Mouse (Mus musculus): ENCODE results near the gene Mlst8. TPM values are rescaled to one million over a fixed set of nuclear protein-coding genes. Genes with fewer than 3 reads are reported as not detected.

Gene Mlst8
- 38.6 and 41.4 TPM in 2 replicates for polyA plus RNA-seq (2015; fragmentation: Nextera tagmentation; extraction: Ambion mirVana)

DNA sequence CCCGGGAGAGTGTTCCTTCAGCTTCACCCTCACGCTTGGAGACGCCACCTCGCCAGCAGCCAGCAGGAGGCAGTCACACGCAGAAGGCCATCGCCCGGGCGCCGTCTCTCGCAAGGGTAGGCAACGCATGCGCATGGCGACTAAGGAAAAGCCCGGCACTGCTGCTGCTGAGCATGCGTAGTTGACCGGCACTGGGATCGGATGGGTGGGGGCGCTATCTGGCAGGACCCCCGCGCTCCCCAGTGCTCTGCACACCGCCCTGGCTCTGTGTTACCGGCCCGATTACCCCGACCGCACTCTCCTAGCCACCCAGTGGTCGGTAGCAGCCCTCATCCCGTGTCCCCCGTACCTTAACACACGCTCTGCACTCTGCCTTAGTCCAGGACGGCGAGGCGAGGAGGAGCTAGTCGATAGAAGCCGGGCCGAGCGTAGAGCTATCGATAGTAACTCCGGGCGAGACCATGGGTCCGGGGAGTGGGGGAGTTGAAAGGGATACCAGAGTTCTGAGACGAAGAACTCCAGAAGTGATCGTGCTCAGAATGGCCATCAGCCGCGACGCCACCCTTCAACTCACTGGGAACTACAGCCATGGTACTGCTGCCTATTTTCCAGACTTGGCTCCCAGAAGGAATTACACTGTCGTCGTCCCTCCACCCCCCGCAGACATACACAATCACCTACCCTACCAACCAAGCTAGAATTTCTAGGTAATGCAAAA lies at the start of gene Mlst8:
Mlst8 (minus strand) TSS at position 416 of the 718 bp plus-strand sequence.
- WGBS: under 1% methylated on average over 48 of the region's 48 CpGs

DNA sequence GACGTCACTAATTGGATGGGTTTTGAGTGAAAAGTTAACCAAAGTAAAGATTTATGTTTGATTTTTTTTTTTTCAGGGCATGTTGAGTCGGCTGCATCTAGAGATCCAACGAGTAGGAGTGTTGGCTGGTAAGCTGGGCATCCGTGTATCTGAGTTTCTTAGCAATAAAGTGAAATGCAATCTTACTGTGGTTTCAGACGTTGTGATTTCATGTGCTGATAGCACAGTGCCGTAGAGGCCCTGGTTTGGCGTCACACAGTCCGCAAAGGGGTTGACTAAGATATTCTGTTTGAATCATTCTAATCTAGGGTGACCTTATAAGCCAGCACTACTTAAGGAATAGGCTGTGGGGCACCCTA lies 49.7 kb upstream of the Mlst8 start:
- Histone ChIP-seq H3K4me1 (replicated peaks) (peaks cover 66% of the 10 kb centered on the region), H3K4me2 (replicated peaks) (peak overlapping the region; percentile 88), H3K9ac (replicated peaks) (peak overlapping the region; percentile 80), H3K27ac (peak overlapping the region; percentile 86), H3K9me3 (no peaks in the 10 kb centered on the region), H3K36me3 (peaks cover 17% of the 10 kb centered on the region), H3K27me3 (no peaks in the 10 kb centered on the region), H3K4me3 (replicated peaks) (peak overlapping the region; percentile 76)
- under 1% methylated on average over 8 of the region's 8 CpGs for WGBS
- ATAC-seq: no peak

More for the DNA sequence above, at the start of gene Mlst8:
- peak within 1 kb of the TSS; percentile 74 for H3K4me3 ChIP-seq (replicated peaks)
- peak within 1 kb of the TSS; percentile 97 for H3K27ac ChIP-seq
- peak; percentile 93 for ATAC-seq
- no peaks in the 10 kb centered on the region for H3K27me3 ChIP-seq
- peaks cover 19% of the 10 kb centered on the region for H3K4me1 ChIP-seq (replicated peaks)
- peak within 1 kb of the TSS; percentile 59 for H3K4me2 ChIP-seq (replicated peaks)
- H3K9me3 ChIP-seq: no peaks in the 10 kb centered on the region
- H3K36me3 ChIP-seq: peaks cover 36% of the 10 kb centered on the region
- H3K9ac ChIP-seq (replicated peaks): peak within 1 kb of the TSS; percentile 83

DNA sequence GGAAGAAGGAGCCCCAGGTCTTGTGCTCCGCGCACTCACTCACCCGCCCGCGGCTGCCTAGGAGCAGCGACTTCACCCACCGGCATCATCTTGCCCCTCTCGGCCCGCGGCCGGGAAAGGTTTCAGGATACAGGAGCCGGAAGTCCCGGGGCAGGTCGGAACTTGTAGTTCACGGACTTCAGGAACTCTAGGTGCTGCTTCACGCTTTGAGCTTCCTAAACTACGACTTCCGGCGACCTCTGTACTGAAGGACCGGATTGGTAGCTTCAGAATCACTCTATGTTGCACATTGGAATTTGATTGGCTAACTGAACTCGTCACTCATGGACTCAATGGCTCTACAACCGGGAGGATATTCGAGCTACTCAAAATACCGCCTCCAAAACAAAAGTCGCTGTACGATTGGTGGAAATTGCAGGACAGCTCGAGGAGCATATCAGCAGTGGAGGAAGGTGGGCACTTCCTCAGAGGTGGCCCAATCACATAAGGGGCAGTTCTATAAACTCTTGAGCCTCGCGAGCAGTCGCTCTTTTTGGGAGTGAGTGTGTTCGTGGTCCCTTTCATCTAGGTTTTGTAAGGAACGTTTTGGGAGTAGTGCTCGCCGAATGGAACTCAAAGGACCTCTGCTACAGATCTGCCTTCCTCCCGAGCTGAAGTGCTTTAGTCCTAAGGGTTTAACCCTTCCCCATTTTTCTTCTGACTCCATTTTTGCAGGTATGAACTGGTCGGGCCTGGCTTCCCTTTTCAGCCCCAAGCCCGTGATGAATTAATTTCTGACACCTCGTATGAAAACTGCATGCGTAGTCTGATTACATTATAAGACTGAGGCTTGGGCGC lies 49.1 kb upstream of the Mlst8 start, which contains the start of gene Traf7:
Traf7 (minus strand) TSS at position 216 of the 837 bp plus-strand sequence.
- Histone ChIP-seq H3K9ac (replicated peaks) (peak within 1 kb of the TSS; percentile 88), H3K36me3 (peaks cover 17% of the 10 kb centered on the region), H3K4me3 (replicated peaks) (peak within 1 kb of the TSS; percentile 76), H3K27ac (peak within 1 kb of the TSS; percentile 86), H3K4me2 (replicated peaks) (peak within 1 kb of the TSS; percentile 88), H3K9me3 (no peaks in the 10 kb centered on the region), H3K27me3 (no peaks in the 10 kb centered on the region), H3K4me1 (replicated peaks) (peaks cover 60% of the 10 kb centered on the region)
- peak; percentile 98 for ATAC-seq
- WGBS: under 1% methylated on average over 40 of the region's 40 CpGs

GRCm38 (mm10) chr17:24527315-24527714 lies 48.4 kb upstream of the Mlst8 start:
- Histone ChIP-seq H3K4me2 (replicated peaks) (peak overlapping the region; percentile 76), H3K36me3 (peaks cover 17% of the 10 kb centered on the region), H3K27me3 (no peaks in the 10 kb centered on the region), H3K27ac (peak overlapping the region; percentile 76), H3K4me3 (replicated peaks) (peak overlapping the region; percentile 76), H3K9ac (replicated peaks) (peak overlapping the region; percentile 88), H3K9me3 (no peaks in the 10 kb centered on the region), H3K4me1 (replicated peaks) (peaks cover 53% of the 10 kb centered on the region)
- 0% methylated on average over 19 of the region's 19 CpGs for WGBS
- no peak for ATAC-seq

DNA sequence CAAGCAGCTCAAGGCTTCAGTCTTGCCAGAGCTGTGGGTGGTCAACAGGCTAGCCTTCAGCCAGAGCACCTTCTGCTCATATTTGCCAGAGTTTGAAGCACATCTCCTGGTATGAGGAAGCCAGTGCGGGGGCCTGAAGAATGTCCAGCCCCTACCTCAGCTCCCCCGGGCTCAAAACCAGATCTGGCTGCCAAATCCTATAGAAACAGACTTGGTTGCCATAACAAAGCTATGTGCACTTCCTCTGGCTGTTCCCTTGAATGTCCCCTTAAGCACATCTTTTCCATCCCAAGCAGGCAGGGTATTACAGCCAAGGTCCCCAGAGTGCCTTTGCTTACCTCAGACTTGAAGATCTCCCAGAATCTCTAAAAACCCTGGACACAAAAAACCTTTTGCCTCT lies 45.9 kb upstream of the Mlst8 start:
- no peaks in the 10 kb centered on the region for H3K27me3 ChIP-seq
- no peaks in the 10 kb centered on the region for H3K9me3 ChIP-seq
- no peak overlapping the region for H3K27ac ChIP-seq
- 78% methylated on average over 2 of the region's 2 CpGs for WGBS
- no peak overlapping the region for H3K4me2 ChIP-seq (replicated peaks)
- no peak overlapping the region for H3K9ac ChIP-seq (replicated peaks)
- ATAC-seq: no peak
- H3K4me3 ChIP-seq (replicated peaks): no peak overlapping the region
- peaks cover 6% of the 10 kb centered on the region; the same call in 1 of the 2 replicates for H3K36me3 ChIP-seq
- H3K4me1 ChIP-seq (replicated peaks): peaks cover 28% of the 10 kb centered on the region

GRCm38 (mm10) chr17:24520450-24520849 lies 41.6 kb upstream of the Mlst8 start:
- H3K36me3 ChIP-seq: peaks cover 43% of the 10 kb centered on the region
- no peak overlapping the region for H3K9ac ChIP-seq (replicated peaks)
- H3K4me2 ChIP-seq (replicated peaks): no peak overlapping the region
- 94% methylated on average over 4 of the region's 4 CpGs for WGBS
- H3K4me3 ChIP-seq (replicated peaks): no peak overlapping the region
- no peak for ATAC-seq
- H3K9me3 ChIP-seq: no peaks in the 10 kb centered on the region
- no peaks in the 10 kb centered on the region; the same call in 1 of the 2 replicates for H3K4me1 ChIP-seq (replicated peaks)
- H3K27me3 ChIP-seq: no peaks in the 10 kb centered on the region
- no peak overlapping the region for H3K27ac ChIP-seq

DNA sequence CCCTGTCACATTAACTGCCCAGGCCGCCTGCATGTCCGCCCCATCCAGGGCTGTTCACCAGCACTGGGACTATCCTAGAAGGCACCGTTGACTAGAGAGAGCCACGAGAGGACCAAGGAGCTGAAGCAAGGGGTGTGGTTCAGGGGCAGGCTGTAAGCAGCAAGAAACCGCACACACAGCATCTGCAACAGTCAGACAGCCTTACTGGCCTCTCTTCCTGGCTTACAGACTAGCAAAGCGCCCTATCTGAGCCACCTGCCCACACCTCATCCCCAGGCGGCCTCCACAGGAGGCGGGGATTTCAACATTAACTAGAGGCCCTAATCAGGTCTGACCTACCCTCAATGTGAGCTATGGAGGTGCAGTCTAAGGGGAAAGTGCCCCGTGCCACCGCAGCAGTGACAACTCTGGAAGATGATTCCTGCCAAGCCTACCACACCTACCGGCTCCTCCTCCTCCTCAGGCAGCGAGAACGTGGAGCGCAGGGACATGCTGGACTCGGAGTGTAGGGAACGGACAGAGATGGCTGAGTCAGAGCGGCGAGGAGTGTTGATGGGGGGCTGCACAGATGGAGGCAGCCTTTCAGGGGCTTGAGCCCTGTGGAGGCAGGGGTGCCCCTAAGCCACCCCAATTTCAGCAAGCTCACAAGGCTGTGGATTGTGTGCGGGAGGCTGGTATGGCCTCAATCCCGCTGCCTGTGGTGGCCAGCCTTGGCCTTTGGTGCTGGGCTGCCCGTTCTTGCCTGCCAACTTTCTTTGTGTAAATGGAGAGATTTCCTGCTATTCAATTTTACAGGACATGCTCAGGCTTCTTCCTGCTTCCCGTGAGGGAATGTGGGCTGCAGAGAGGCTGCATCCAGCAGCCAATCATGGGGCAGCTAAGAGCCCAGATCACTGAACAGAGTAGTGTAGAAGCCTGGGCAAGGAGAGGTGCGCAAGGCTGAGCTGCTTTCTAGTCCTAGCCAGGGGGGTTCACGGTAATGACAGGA lies 35.7 kb upstream of the Mlst8 start:
- Histone ChIP-seq H3K9ac (replicated peaks) (0 out of 2 replicates have a peak overlapping the region, but pooled peaks have one; percentile 19), H3K4me2 (replicated peaks) (no peak overlapping the region), H3K4me1 (replicated peaks) (no peaks in the 10 kb centered on the region), H3K36me3 (peaks cover 93% of the 10 kb centered on the region), H3K9me3 (no peaks in the 10 kb centered on the region), H3K27me3 (no peaks in the 10 kb centered on the region), H3K27ac (no peak overlapping the region), H3K4me3 (replicated peaks) (no peak overlapping the region)
- ATAC-seq: no peak; the same call in 1 of the 2 replicates
- WGBS: 92% methylated on average over 24 of the region's 24 CpGs

- 51% methylated on average over 5 of the region's 5 CpGs for WGBS
- H3K27me3 ChIP-seq: no peaks in the 10 kb centered on the region
- no peak overlapping the region for H3K4me3 ChIP-seq (replicated peaks)
- H3K27ac ChIP-seq: no peak overlapping the region
- no peak overlapping the region for H3K9ac ChIP-seq (replicated peaks)
- H3K9me3 ChIP-seq: no peaks in the 10 kb centered on the region
- no peak overlapping the region for H3K4me2 ChIP-seq (replicated peaks)
- peak; percentile 61 for ATAC-seq
- no peaks in the 10 kb centered on the region for H3K4me1 ChIP-seq (replicated peaks)
- peaks cover 94% of the 10 kb centered on the region for H3K36me3 ChIP-seq
Observed at GRCm38 (mm10) chr17:24513609-24514008, 34.7 kb upstream of the Mlst8 start.

DNA sequence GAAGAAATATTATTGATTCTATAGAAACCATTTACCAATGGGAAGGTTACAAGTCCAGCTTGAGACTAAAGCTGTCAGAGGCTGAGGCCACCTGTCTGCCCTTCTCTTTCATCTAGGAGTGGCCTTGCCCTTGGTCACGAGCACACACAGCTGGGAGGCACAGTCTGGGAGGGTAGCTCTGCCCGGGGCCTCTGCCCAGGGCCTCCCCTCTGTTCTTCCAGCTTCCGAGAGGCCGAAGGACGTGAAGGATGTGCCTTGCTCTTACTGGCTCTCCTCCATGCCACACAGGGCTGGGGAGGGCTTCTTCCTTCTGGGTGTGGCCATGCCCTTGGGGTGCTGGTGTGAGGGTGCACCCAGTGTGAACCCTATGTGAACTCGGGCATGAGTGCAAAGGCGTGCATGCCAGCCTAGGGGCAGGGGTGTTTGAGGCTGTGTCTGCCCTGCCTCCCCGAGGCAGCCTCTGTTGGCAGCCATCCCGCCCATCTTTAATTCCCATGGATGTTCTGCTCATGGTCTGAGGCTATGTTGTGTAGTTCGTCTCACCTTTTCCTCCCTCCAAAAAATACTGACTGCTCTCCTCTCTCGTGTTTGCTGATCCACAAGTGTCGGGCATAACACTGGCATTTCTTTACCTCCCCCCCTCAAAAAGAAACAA lies 29.1 kb upstream of the Mlst8 start:
- Histone ChIP-seq H3K36me3 (peaks cover 93% of the 10 kb centered on the region), H3K27ac (no peak overlapping the region), H3K4me2 (replicated peaks) (no peak overlapping the region), H3K9me3 (no peaks in the 10 kb centered on the region), H3K27me3 (no peaks in the 10 kb centered on the region), H3K9ac (replicated peaks) (no peak overlapping the region), H3K4me1 (replicated peaks) (peaks cover 10% of the 10 kb centered on the region), H3K4me3 (replicated peaks) (no peak overlapping the region)
- no peak for ATAC-seq
- WGBS: 85% methylated on average over 12 of the region's 12 CpGs

- Histone ChIP-seq H3K36me3 (peaks cover 95% of the 10 kb centered on the region), H3K9ac (replicated peaks) (no peak overlapping the region), H3K27me3 (no peaks in the 10 kb centered on the region), H3K4me2 (replicated peaks) (no peak overlapping the region), H3K4me3 (replicated peaks) (no peak overlapping the region), H3K4me1 (replicated peaks) (peaks cover 10% of the 10 kb centered on the region), H3K9me3 (no peaks in the 10 kb centered on the region), H3K27ac (0 out of 2 replicates have a peak overlapping the region, but pooled peaks have one; percentile 10)
- WGBS: 48% methylated on average over 19 of the region's 19 CpGs
- 0 out of 2 replicates have a peak, but pooled peaks have one; percentile 5 for ATAC-seq
Observed at GRCm38 (mm10) chr17:24507129-24507664, 28.3 kb upstream of the Mlst8 start.

All from midbrain, embryonic 13.5 days (tissue).